Mouse (Mus musculus): Measurements from ENCODE around the gene Fam149a. TPM values are rescaled to one million over a fixed set of nuclear protein-coding genes. Genes with fewer than 3 reads are reported as not detected.

The Fam149a gene
- polyA plus RNA-seq (2015; fragmentation: Nextera tagmentation; extraction: Ambion mirVana), result 5.3 and 6.4 TPM in 2 replicates

DNA sequence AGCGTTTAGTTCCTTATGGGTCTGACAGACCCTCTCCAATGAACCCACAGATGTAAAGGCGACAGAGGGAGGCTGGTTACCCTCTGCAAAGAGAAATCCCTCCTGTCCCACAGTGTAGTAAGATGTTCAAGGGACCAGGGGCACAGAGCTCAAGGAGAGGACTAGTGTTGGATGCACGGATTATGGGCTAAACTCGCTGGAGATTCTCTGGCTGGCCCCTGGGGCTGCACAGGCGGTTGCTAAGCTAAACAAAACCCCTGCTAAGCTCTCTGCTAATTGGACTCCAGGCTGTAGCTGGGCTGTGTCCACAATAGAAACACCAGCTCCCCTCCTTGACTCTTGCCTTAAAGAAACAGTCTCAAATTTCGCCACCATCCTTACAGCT, at the start of gene Fam149a:
Gene Fam149a (minus strand): TSS at position 329 of the 385 bp plus-strand sequence.
- peak within 1 kb of the TSS; percentile 60 for H3K4me2 ChIP-seq (ENCODE audit: low read depth, low read length)
- H3K27me3 ChIP-seq (replicated peaks; ENCODE audit: control insufficient read depth, insufficient read depth, low read length), result peaks cover 3% of the 10 kb centered on the region; the same call in 1 of the 2 replicates
- no peaks in the 10 kb centered on the region for H3K9me3 ChIP-seq (ENCODE audit: control insufficient read depth, low read length)
- H3K27ac ChIP-seq (ENCODE audit: low read length), result no peak within 1 kb of the TSS
- no peaks in the 10 kb centered on the region for H3K36me3 ChIP-seq (ENCODE audit: control insufficient read depth, insufficient read depth, low read length)
- 6% methylated on average over 6 of the region's 6 CpGs for WGBS
- no peak for ATAC-seq
- H3K4me1 ChIP-seq (ENCODE audit: control insufficient read depth, insufficient read depth, low read length), result peaks cover 9% of the 10 kb centered on the region; the same call in 1 of the 2 replicates
- peak within 1 kb of the TSS; percentile 44 for H3K4me3 ChIP-seq (ENCODE audit: low read length)
- peak within 1 kb of the TSS; percentile 53 for H3K9ac ChIP-seq (ENCODE audit: low read depth, low read length)

DNA sequence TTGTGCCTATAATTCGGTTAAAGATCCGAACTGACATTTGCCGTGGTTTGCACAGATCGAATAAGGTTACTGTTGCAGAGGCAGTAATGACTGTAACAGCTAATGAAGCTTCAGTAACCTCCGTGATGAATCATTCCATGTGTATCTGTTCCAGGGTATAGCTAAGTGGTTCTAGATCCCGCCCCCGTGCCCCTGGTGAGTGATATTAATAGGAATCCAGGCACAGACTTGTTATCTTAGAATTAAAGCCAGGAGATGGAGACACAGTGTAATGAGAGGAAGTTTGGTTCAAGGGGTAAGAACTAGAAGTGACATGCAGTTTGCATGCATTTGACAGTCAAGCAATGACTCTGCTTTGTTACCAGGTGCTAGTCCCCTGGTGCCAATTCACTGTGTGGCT, 38.1 kb upstream of the Fam149a start:
- 89% methylated on average over 7 of the region's 7 CpGs for WGBS
- H3K9me3 ChIP-seq (ENCODE audit: control insufficient read depth, low read length), result no peaks in the 10 kb centered on the region
- no peaks in the 10 kb centered on the region for H3K36me3 ChIP-seq (ENCODE audit: control insufficient read depth, insufficient read depth, low read length)
- H3K27ac ChIP-seq (ENCODE audit: low read length), result no peak overlapping the region
- H3K4me1 ChIP-seq (ENCODE audit: control insufficient read depth, insufficient read depth, low read length), result no peaks in the 10 kb centered on the region
- ATAC-seq, result no peak
- no peak overlapping the region for H3K4me3 ChIP-seq (ENCODE audit: low read length)
- H3K4me2 ChIP-seq (ENCODE audit: low read depth, low read length), result no peak overlapping the region
- H3K9ac ChIP-seq (ENCODE audit: low read depth, low read length), result no peak overlapping the region
- H3K27me3 ChIP-seq (replicated peaks; ENCODE audit: control insufficient read depth, insufficient read depth, low read length), result no peaks in the 10 kb centered on the region

DNA sequence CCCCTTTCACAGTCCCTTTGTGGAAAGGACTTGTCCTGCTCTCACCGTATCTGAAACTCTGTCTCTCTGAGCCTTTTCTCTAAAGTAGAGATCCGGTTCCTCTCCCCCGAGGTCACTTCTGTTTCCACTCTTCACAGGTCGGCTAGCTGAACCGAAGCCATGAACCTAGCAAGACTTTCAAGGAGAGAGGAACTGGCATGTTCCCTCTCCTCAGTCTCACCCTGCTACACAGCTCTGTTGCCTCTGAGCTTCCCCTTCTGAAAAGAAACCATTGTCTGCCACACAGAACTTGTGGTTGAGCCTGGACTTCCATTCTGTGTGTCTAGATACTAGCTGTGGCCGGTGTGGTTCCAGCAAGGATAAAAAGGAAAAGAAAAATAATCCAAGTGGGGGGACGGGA, 32.9 kb upstream of the Fam149a start:
- no peaks in the 10 kb centered on the region for H3K27me3 ChIP-seq (replicated peaks; ENCODE audit: control insufficient read depth, insufficient read depth, low read length)
- WGBS, result 84% methylated on average over 7 of the region's 7 CpGs
- H3K9me3 ChIP-seq (ENCODE audit: control insufficient read depth, low read length), result no peaks in the 10 kb centered on the region
- H3K4me1 ChIP-seq (ENCODE audit: control insufficient read depth, insufficient read depth, low read length), result peaks cover 5% of the 10 kb centered on the region; the same call in 1 of the 2 replicates
- H3K27ac ChIP-seq (ENCODE audit: low read length), result no peak overlapping the region
- no peak for ATAC-seq
- no peak overlapping the region for H3K9ac ChIP-seq (ENCODE audit: low read depth, low read length)
- H3K36me3 ChIP-seq (ENCODE audit: control insufficient read depth, insufficient read depth, low read length), result no peaks in the 10 kb centered on the region
- no peak overlapping the region for H3K4me2 ChIP-seq (ENCODE audit: low read depth, low read length)
- no peak overlapping the region for H3K4me3 ChIP-seq (ENCODE audit: low read length)

DNA sequence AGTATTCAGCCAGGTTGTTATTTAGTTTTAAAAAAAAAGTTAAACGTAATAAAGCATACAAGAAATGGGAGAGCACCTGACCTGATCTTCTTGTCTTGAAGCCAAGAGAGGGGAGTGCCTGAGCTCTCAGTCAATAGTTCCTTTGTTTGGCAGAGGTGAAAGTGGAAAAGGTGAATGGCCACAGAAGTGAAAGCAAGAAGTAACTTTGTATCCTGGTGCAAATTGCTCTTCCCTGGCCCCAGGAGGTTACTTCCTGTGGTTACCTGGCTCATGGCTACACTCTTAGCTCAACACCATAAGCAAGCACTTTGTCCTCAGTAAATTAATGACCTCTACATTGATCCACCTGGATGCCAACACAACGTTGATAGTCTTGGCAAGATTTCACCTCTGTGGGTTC, 28.8 kb upstream of the Fam149a start, which contains the start of gene Tlr3:
Gene Tlr3 (minus strand): TSS at position 199 of the 400 bp plus-strand sequence.
- H3K9ac ChIP-seq (ENCODE audit: low read depth, low read length), result peak within 1 kb of the TSS; percentile 72
- WGBS, result 41% methylated on average over 2 of the region's 2 CpGs
- H3K9me3 ChIP-seq (ENCODE audit: control insufficient read depth, low read length), result no peaks in the 10 kb centered on the region
- peak within 1 kb of the TSS; percentile 70 for H3K4me2 ChIP-seq (ENCODE audit: low read depth, low read length)
- peak within 1 kb of the TSS; percentile 69 for H3K27ac ChIP-seq (ENCODE audit: low read length)
- ATAC-seq, result peak; percentile 52
- H3K27me3 ChIP-seq (replicated peaks; ENCODE audit: control insufficient read depth, insufficient read depth, low read length), result no peaks in the 10 kb centered on the region
- H3K36me3 ChIP-seq (ENCODE audit: control insufficient read depth, insufficient read depth, low read length), result no peaks in the 10 kb centered on the region
- peak within 1 kb of the TSS; percentile 57 for H3K4me3 ChIP-seq (ENCODE audit: low read length)
- H3K4me1 ChIP-seq (ENCODE audit: control insufficient read depth, insufficient read depth, low read length), result peaks cover 5% of the 10 kb centered on the region; the same call in 1 of the 2 replicates

DNA sequence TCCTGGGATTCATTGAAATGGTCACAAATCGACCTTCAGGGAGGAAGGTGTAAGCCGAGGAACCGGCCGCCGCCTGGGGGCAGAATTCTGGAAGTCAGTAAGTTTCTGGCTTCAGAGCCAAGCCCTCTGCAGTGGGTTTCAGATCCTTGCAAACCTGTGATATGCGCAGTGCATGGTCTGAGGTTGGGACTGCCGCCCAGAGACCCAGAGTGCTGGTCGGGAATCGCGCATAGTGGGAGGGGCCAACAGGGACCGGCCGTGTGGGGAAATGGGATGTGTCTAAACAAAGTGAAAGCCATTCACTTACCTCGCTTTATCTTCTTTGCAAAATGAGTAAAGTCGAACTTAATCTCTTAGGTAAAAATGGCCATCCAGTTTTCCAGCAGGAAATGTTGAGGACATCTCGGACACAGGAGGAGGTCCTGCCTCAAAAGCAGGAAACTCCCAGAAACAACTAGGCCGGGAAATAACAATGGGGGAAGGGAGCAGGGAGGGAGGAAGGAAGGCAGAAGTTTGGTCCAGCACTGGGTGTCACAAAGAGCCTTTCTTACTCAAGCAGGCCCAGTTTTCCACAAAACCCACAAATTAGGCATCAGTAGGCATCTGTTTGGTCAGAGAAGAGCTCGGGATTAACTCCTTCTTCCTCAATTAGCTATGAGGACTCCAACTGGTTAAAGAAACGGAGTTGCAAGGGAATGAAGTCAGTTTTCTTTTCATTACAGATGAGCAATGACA, 28.2 kb upstream of the Fam149a start:
- Histone ChIP-seq H3K4me3 (ENCODE audit: low read length) (peak overlapping the region; percentile 57), H3K9me3 (ENCODE audit: control insufficient read depth, low read length) (no peaks in the 10 kb centered on the region), H3K27ac (ENCODE audit: low read length) (peak overlapping the region; percentile 69), H3K9ac (ENCODE audit: low read depth, low read length) (peak overlapping the region; percentile 72), H3K27me3 (replicated peaks; ENCODE audit: control insufficient read depth, insufficient read depth, low read length) (no peaks in the 10 kb centered on the region), H3K36me3 (ENCODE audit: control insufficient read depth, insufficient read depth, low read length) (no peaks in the 10 kb centered on the region), H3K4me1 (ENCODE audit: control insufficient read depth, insufficient read depth, low read length) (peaks cover 5% of the 10 kb centered on the region; the same call in 1 of the 2 replicates), H3K4me2 (ENCODE audit: low read depth, low read length) (peak overlapping the region; percentile 70)
- ATAC-seq, result peak; percentile 93
- 7% methylated on average over 18 of the region's 18 CpGs for WGBS

DNA sequence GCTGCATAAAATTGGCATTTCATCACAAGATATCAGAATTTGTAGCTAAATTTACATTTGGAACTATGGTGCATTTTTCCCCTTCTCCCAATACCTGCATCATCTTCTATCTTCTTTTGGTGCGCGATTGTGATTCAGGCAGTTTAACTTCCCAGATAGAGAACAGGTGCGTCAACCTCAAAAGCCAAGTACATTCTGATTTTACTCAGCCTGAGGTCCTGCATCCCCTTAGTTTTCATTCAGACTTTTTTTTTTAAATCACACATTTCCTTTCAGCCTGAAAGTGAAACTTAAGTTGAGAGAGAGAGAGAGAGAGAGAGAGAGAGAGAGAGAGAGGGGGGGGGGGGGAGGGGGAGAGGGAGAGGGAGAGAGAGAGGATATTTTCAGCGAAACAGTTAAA, 27.6 kb upstream of the Fam149a start:
- WGBS, result 47% methylated on average over 4 of the region's 4 CpGs
- Histone ChIP-seq H3K9me3 (ENCODE audit: control insufficient read depth, low read length) (no peaks in the 10 kb centered on the region), H3K9ac (ENCODE audit: low read depth, low read length) (peak overlapping the region; percentile 72), H3K27me3 (replicated peaks; ENCODE audit: control insufficient read depth, insufficient read depth, low read length) (no peaks in the 10 kb centered on the region), H3K4me2 (ENCODE audit: low read depth, low read length) (peak overlapping the region; percentile 70), H3K36me3 (ENCODE audit: control insufficient read depth, insufficient read depth, low read length) (no peaks in the 10 kb centered on the region), H3K27ac (ENCODE audit: low read length) (peak overlapping the region; percentile 69), H3K4me1 (ENCODE audit: control insufficient read depth, insufficient read depth, low read length) (peaks cover 5% of the 10 kb centered on the region; the same call in 1 of the 2 replicates), H3K4me3 (ENCODE audit: low read length) (peak overlapping the region; percentile 57)
- peak; percentile 29; the same call in 1 of the 2 replicates for ATAC-seq

DNA sequence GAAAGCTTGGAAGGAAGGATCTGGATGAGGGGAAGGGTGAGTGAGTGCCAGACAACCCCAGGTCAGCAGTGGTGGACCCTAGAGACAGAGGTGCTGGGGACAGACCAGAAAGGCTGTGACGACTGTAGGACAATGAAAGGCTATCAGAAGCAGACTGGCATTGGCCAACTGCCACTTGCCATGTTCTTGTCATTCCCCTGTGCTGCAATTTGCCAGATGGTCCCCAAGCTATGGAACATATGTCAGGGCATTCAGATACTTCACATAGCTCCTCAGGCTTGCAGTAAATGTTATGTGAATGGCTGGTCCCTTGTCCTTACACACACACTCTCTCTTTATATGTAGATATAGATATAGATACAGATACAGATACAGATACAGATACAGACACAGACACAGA, 1.2 kb upstream of the Fam149a start:
- Histone ChIP-seq H3K27ac (ENCODE audit: low read length) (no peak overlapping the region), H3K4me2 (ENCODE audit: low read depth, low read length) (no peak overlapping the region), H3K4me1 (ENCODE audit: control insufficient read depth, insufficient read depth, low read length) (peaks cover 9% of the 10 kb centered on the region; the same call in 1 of the 2 replicates), H3K9ac (ENCODE audit: low read depth, low read length) (no peak overlapping the region), H3K36me3 (ENCODE audit: control insufficient read depth, insufficient read depth, low read length) (no peaks in the 10 kb centered on the region), H3K27me3 (replicated peaks; ENCODE audit: control insufficient read depth, insufficient read depth, low read length) (peaks cover 3% of the 10 kb centered on the region; the same call in 1 of the 2 replicates), H3K9me3 (ENCODE audit: control insufficient read depth, low read length) (no peaks in the 10 kb centered on the region), H3K4me3 (ENCODE audit: low read length) (no peak overlapping the region)
- WGBS, result 53% methylated on average over 1 of the region's 1 CpGs
- ATAC-seq, result no peak

DNA sequence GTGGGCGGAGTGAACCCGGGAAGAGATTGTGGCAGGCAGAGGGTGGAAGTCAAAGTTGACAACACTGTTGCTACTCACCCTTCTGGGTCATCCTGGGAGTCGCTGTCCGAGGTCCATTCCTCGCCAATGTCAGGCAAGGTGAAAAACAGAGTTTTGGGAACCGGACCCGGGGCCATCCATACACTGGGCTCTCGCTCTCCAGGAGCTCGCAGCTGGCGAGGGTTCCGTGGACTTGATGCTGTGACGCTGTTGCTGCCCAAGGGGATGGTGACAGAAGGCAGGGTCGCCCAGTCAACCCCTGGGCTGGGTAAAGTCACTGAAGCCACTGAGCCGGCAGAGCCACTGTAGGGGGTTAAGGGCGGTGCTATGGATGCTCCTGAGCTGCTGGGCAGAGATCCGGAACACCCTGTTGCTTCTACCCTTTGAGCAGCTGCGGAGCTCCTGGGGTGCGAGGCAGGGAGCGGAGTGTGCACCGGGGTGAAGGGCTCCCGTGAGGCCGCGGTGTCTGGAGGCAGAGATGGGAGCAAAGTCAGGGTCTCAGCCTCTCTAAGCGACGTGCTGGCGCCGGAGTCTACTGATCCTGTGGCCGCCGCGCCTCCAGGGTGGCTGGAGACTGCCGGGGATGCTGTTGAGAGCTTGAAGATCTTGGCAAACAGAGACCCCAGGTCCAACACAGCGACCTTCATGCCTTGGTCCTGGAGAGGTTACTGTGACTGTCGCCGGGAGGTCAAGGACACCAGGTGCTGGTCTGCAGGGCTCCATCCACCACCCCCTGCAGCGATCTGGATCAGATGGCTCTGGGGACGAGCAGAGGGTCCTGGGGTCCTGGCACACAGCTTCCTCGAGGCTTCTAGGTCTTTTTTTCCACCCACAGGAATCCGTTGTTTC, 772 bp downstream of the Fam149a start:
- Histone ChIP-seq H3K27me3 (replicated peaks; ENCODE audit: control insufficient read depth, insufficient read depth, low read length) (peaks cover 3% of the 10 kb centered on the region; the same call in 1 of the 2 replicates), H3K9me3 (ENCODE audit: control insufficient read depth, low read length) (no peaks in the 10 kb centered on the region), H3K9ac (ENCODE audit: low read depth, low read length) (peak overlapping the region; percentile 53), H3K4me3 (ENCODE audit: low read length) (peak overlapping the region; percentile 44), H3K27ac (ENCODE audit: low read length) (no peak overlapping the region), H3K36me3 (ENCODE audit: control insufficient read depth, insufficient read depth, low read length) (no peaks in the 10 kb centered on the region), H3K4me1 (ENCODE audit: control insufficient read depth, insufficient read depth, low read length) (peaks cover 9% of the 10 kb centered on the region; the same call in 1 of the 2 replicates), H3K4me2 (ENCODE audit: low read depth, low read length) (peak overlapping the region; percentile 60)
- peak; percentile 52; the same call in 1 of the 2 replicates for ATAC-seq
- 3% methylated on average over 38 of the region's 38 CpGs for WGBS

DNA sequence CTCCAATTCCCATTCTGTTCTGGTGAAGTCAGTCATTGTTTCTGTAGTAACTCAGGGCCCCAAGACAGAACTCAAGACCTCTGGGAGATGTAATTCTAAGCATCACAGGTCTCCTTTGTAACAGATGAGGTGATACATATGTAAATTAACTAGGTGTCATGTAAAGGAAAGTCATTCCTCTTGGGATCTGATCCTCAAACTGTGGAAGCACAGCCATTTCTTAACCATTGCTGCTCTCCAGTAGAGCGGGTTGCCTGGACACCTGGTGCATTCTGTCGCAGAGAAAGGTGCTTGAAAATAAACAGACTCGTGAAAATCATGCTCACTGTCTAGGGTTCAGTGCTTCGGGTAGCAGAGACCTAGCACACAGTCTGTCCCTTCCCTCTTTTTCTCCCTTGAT, 1.5 kb downstream of the Fam149a start:
- H3K27ac ChIP-seq (ENCODE audit: low read length), result no peak overlapping the region
- H3K36me3 ChIP-seq (ENCODE audit: control insufficient read depth, insufficient read depth, low read length), result no peaks in the 10 kb centered on the region
- H3K4me2 ChIP-seq (ENCODE audit: low read depth, low read length), result no peak overlapping the region
- ATAC-seq, result no peak
- H3K9ac ChIP-seq (ENCODE audit: low read depth, low read length), result no peak overlapping the region
- peaks cover 9% of the 10 kb centered on the region; the same call in 1 of the 2 replicates for H3K4me1 ChIP-seq (ENCODE audit: control insufficient read depth, insufficient read depth, low read length)
- H3K9me3 ChIP-seq (ENCODE audit: control insufficient read depth, low read length), result no peaks in the 10 kb centered on the region
- WGBS, result 20% methylated on average over 4 of the region's 4 CpGs
- H3K4me3 ChIP-seq (ENCODE audit: low read length), result no peak overlapping the region
- peaks cover 3% of the 10 kb centered on the region; the same call in 1 of the 2 replicates for H3K27me3 ChIP-seq (replicated peaks; ENCODE audit: control insufficient read depth, insufficient read depth, low read length)
